Mouse (Mus musculus) kidney, adult 2 months (tissue): ENCODE data around the gene Syt9. TPM values are rescaled to one million over a fixed set of nuclear protein-coding genes. Genes with fewer than 3 reads are reported as not detected.
A peak's percentile ranks its signal among the peaks of the same experiment; 100 is the strongest.

Experiments used
- DNase-seq: peaks from one replicate; pipeline ENCODE4 v3.0.0; 2021
- H3K27ac ChIP-seq: fragments of 200-500 bp; 2 replicates; pipeline ENCODE4 v1.5.1; 2012; ENCODE audit warnings: low read depth, low read length, control low read depth, inconsistent platforms; ENCODE audit not compliant: insufficient read depth
- H3K27me3 ChIP-seq: fragments of 200-500 bp; replicated peaks from 2 replicates; pipeline ENCODE4 v1.6.1; 2012; ENCODE audit warnings: mild to moderate bottlenecking, moderate library complexity, low read length, inconsistent platforms; ENCODE audit not compliant: control insufficient read depth, insufficient read depth
- H3K36me3 ChIP-seq: fragments of 200-500 bp; 2 replicates; pipeline ENCODE4 v1.6.1; 2012; ENCODE audit warnings: mild to moderate bottlenecking, moderate library complexity, low read length, inconsistent platforms; ENCODE audit not compliant: control insufficient read depth, insufficient read depth
- H3K4me1 ChIP-seq: fragments of 200-500 bp; 2 replicates; pipeline ENCODE4 v1.6.1; 2011; ENCODE audit warnings: low read length; ENCODE audit not compliant: control insufficient read depth, insufficient read depth
- H3K4me3 ChIP-seq: fragments of 200-500 bp; 2 replicates; pipeline ENCODE4 v1.5.1; 2011; ENCODE audit warnings: mild to moderate bottlenecking, low read depth, low read length, control low read depth; ENCODE audit not compliant: insufficient read depth
- CTCF ChIP-seq: fragments of 200-500 bp; conservative IDR thresholded peaks from 2 replicates; pipeline ENCODE4 v1.5.1; 2011; ENCODE audit warnings: low read depth, mild to moderate bottlenecking, control low read depth, low read length, moderate library complexity, mixed read lengths; ENCODE audit not compliant: insufficient read depth, insufficient read length
- POLR2A ChIP-seq: fragments of 200-500 bp; IDR thresholded peaks from one replicate; pipeline ENCODE4 v1.6.1; 2011; ENCODE audit warnings: low read depth, low read length, control low read depth
- WGBS: fragments of 180-500 bp; shearing (Covaris S2); methylation state at CpG from one replicate; pipeline ENCODE4 v1.1.7; 2018; 5-methylcytosine and 5-hydroxymethylcytosine counted together
- polyA plus RNA-seq: library from polyadenylated mRNA; depleted of rRNA; stranded (reverse); fragments of >200 nt; gene quantifications from 2 replicates; pipeline ENCODE4 v1.2.3, GENCODE M21; 2012

The Syt9 gene
- polyA plus RNA-seq, 1 experiment = 1.1 TPM

DNA sequence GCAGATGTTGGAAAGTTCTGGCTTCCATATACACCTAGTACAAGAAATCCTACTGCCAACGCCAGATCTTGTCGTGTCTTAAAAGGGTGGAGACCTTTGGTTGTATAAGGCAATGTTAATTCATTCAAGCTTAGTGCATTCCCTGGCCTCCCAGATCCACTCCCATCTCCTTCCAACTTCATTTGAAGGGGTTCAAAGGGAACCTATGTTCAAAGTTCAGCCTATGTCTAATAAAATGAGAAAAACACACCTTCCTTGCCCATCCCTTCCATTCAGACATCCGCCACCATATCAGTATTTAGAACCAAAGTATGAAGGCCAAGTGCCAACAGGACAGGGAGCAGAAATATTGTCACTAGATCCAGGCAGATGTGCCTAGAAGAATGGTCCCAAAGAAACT is 177.3 kb downstream of the Syt9 start:
- no peak for DNase-seq

GRCm38 (mm10) chr7:107553461-107553860 is 182.9 kb downstream of the Syt9 start:
- WGBS = 60% methylated on average over 1 of the region's 1 CpGs
- Histone ChIP-seq H3K27me3 (no peaks in the 10 kb centered on the region), H3K27ac (no peak overlapping the region), H3K4me1 (no peaks in the 10 kb centered on the region), H3K36me3 (no peaks in the 10 kb centered on the region), H3K4me3 (no peak overlapping the region)
- TF ChIP-seq POLR2A (no peak), CTCF (no peak)
- DNase-seq = no peak

More for the DNA sequence above, 177.3 kb downstream of the Syt9 start:
- Histone ChIP-seq H3K4me3 (no peak overlapping the region), H3K27me3 (no peaks in the 10 kb centered on the region), H3K36me3 (no peaks in the 10 kb centered on the region), H3K27ac (no peak overlapping the region), H3K4me1 (no peaks in the 10 kb centered on the region)
- 90% methylated on average over 3 of the region's 3 CpGs for WGBS
- TF ChIP-seq CTCF (no peak), POLR2A (no peak)

DNA sequence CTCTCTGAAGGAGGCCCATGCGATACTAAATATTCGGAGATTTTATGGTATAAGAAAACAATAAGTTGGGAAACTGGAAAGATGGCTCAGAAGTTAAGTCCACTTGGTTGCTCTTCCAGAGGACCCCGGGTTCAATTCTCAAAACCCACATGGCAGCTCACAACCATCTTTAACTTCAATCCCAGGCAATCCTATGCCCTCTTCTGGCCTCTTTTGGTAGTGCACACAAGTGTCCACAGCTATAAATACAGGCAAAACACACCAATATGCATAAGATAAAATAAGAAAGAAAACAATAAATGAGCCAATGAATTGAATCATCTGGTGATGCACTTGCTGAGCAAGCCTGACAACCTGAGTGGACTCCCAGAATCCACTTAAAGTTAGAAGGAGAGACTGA is 185.4 kb downstream of the Syt9 start:
- H3K4me1 ChIP-seq = no peaks in the 10 kb centered on the region
- no peaks in the 10 kb centered on the region for H3K36me3 ChIP-seq
- H3K4me3 ChIP-seq = no peak overlapping the region
- WGBS = 88% methylated on average over 3 of the region's 3 CpGs
- H3K27me3 ChIP-seq = no peaks in the 10 kb centered on the region
- DNase-seq = peak; percentile 19
- TF ChIP-seq POLR2A = no peak
- no peak for TF ChIP-seq CTCF
- no peak overlapping the region for H3K27ac ChIP-seq

- H3K4me1 ChIP-seq = no peaks in the 10 kb centered on the region
- TF ChIP-seq CTCF = no peak
- no peak for TF ChIP-seq POLR2A
- no peak for DNase-seq
- H3K36me3 ChIP-seq = no peaks in the 10 kb centered on the region
- no peaks in the 10 kb centered on the region for H3K27me3 ChIP-seq
- H3K27ac ChIP-seq = no peak overlapping the region
- H3K4me3 ChIP-seq = no peak overlapping the region
- 56% methylated on average over 2 of the region's 2 CpGs for WGBS
These were observed 190.1 kb downstream of the Syt9 start for GRCm38 (mm10) chr7:107560675-107561074.

DNA sequence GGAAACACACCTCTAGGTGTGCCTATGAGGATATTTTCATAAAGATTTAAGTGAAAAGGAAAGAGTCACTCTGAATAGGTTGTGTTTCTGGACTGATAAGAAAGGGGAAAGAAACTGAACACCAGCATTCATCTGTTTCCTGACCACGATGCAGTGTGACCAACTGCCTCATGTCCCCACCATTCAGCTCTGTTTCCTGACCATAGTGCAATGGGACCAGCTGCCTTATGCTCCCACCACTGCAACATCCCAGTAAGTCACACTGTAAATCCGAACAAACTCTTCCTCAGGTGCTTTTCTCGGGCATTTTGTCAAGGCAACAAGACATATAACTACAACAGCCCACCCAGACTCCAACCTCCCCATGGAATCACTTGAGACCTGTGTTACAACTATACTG is 191.1 kb downstream of the Syt9 start:
- TF ChIP-seq POLR2A (no peak), CTCF (no peak)
- H3K27me3 ChIP-seq = no peaks in the 10 kb centered on the region
- no peak overlapping the region for H3K27ac ChIP-seq
- no peaks in the 10 kb centered on the region for H3K36me3 ChIP-seq
- no peak for DNase-seq
- no peak overlapping the region for H3K4me3 ChIP-seq
- no peaks in the 10 kb centered on the region for H3K4me1 ChIP-seq
- 68% methylated on average over 3 of the region's 3 CpGs for WGBS

GRCm38 (mm10) chr7:107563727-107564126 is 193.2 kb downstream of the Syt9 start:
- no peak overlapping the region for H3K4me3 ChIP-seq
- H3K27me3 ChIP-seq = no peaks in the 10 kb centered on the region
- WGBS = 15% methylated on average over 2 of the region's 2 CpGs
- no peak overlapping the region for H3K27ac ChIP-seq
- no peak for DNase-seq
- no peaks in the 10 kb centered on the region for H3K36me3 ChIP-seq
- no peak for TF ChIP-seq POLR2A
- no peak for TF ChIP-seq CTCF
- H3K4me1 ChIP-seq = no peaks in the 10 kb centered on the region

GRCm38 (mm10) chr7:107567261-107567671 is 196.7 kb downstream of the Syt9 start, which contains the start of gene Olfml1:
TSS of gene Olfml1 (plus strand) at chr7:107567446.
- H3K27me3 ChIP-seq = no peaks in the 10 kb centered on the region
- TF ChIP-seq POLR2A (no peak), CTCF (no peak)
- H3K27ac ChIP-seq = peak within 1 kb of the TSS; percentile 75
- DNase-seq = peak; percentile 79
- no peaks in the 10 kb centered on the region for H3K4me1 ChIP-seq
- peak within 1 kb of the TSS; percentile 77 for H3K4me3 ChIP-seq
- 28% methylated on average over 7 of the region's 7 CpGs for WGBS
- H3K36me3 ChIP-seq = no peaks in the 10 kb centered on the region

GRCm38 (mm10) chr7:107567674-107568073 is 197.1 kb downstream of the Syt9 start:
- DNase-seq = no peak
- H3K27me3 ChIP-seq = no peaks in the 10 kb centered on the region
- 31% methylated on average over 5 of the region's 5 CpGs for WGBS
- no peaks in the 10 kb centered on the region for H3K36me3 ChIP-seq
- peak overlapping the region; percentile 51 for H3K27ac ChIP-seq
- H3K4me3 ChIP-seq = peak overlapping the region; percentile 77
- H3K4me1 ChIP-seq = no peaks in the 10 kb centered on the region
- TF ChIP-seq POLR2A = no peak
- TF ChIP-seq CTCF = no peak
